Mouse (Mus musculus) intestine, embryonic 16.5 days (tissue): ENCODE results near the gene Dusp6. TPM values are rescaled to one million over a fixed set of nuclear protein-coding genes. Genes with fewer than 3 reads are reported as not detected.

ENCODE experiments used
- ATAC-seq: fragments of 200-750 bp; cut with Nextera tagmentation; 2 replicates; pipeline ENCODE4 v1.8.0; 2017; ENCODE audit warnings: moderate TSS enrichment, moderate library complexity
- H3K27ac ChIP-seq: fragments of 300-500 bp; sonication (generic); 2 replicates; pipeline ENCODE4 v1.5.1; 2014; ENCODE audit warnings: mild to moderate bottlenecking, low read length
- H3K27me3 ChIP-seq: fragments of 300-500 bp; sonication (generic); replicated peaks from 2 replicates; pipeline ENCODE4 v1.6.1; 2014; ENCODE audit warnings: low read length, control low read depth, mixed read lengths; ENCODE audit not compliant: control insufficient read depth, insufficient read depth
- H3K36me3 ChIP-seq: fragments of 300-500 bp; sonication (generic); 2 replicates; pipeline ENCODE4 v1.6.1; 2014; ENCODE audit warnings: low read length, control low read depth; ENCODE audit not compliant: control insufficient read depth, insufficient read depth
- H3K4me1 ChIP-seq: fragments of 300-500 bp; sonication (generic); 2 replicates; pipeline ENCODE4 v1.6.1; 2014; ENCODE audit warnings: low read length, control low read depth, mixed read lengths; ENCODE audit not compliant: control insufficient read depth, insufficient read depth
- H3K4me2 ChIP-seq: fragments of 300-500 bp; sonication (generic); 2 replicates; pipeline ENCODE4 v1.6.1; 2014; ENCODE audit warnings: low read depth, low read length, control low read depth
- H3K4me3 ChIP-seq: fragments of 300-500 bp; sonication (generic); 2 replicates; pipeline ENCODE4 v1.5.1; 2014; ENCODE audit warnings: mild to moderate bottlenecking, low read length
- H3K9ac ChIP-seq: fragments of 300-500 bp; sonication (generic); 2 replicates; pipeline ENCODE4 v1.6.1; 2014; ENCODE audit warnings: low read depth, low read length
- H3K9me3 ChIP-seq: fragments of 300-500 bp; sonication (generic); 2 replicates; pipeline ENCODE4 v1.6.1; 2016; ENCODE audit warnings: low read length, control low read depth; ENCODE audit not compliant: control insufficient read depth
- WGBS: fragments of 180-500 bp; shearing (Covaris S2); extraction: QIAGEN DNeasy Blood & Tissue Kit; methylation state at CpG from one replicate; pipeline ENCODE4 v1.1.7; 2014; 5-methylcytosine and 5-hydroxymethylcytosine counted together
- polyA plus RNA-seq: library from polyadenylated mRNA; unstranded; fragments of >200 nt; fragmentation: Nextera tagmentation; extraction: Ambion mirVana; gene quantifications from 2 replicates; pipeline ENCODE4 v1.2.1, GENCODE M21; 2015

The Dusp6 gene
- polyA plus RNA-seq, 1 experiment from 2014 or later, result 37.2 TPM

GRCm38 (mm10) chr10:99242721-99243120 is 20.3 kb upstream of the Dusp6 start:
- Histone ChIP-seq H3K27me3 (no peaks in the 10 kb centered on the region), H3K4me1 (peaks cover 16% of the 10 kb centered on the region)
- 84% methylated on average over 10 of the region's 10 CpGs for WGBS

GRCm38 (mm10) chr10:99243907-99244489 is 19.0 kb upstream of the Dusp6 start:
- no peaks in the 10 kb centered on the region for H3K27me3 ChIP-seq
- H3K27ac ChIP-seq, result peak overlapping the region; percentile 62
- 48% methylated on average over 5 of the region's 5 CpGs for WGBS
- H3K4me2 ChIP-seq, result no peak overlapping the region
- H3K4me3 ChIP-seq, result no peak overlapping the region
- H3K9me3 ChIP-seq, result no peaks in the 10 kb centered on the region
- H3K4me1 ChIP-seq, result peaks cover 16% of the 10 kb centered on the region
- H3K9ac ChIP-seq, result no peak overlapping the region
- ATAC-seq, result peak; percentile 82
- H3K36me3 ChIP-seq, result no peaks in the 10 kb centered on the region

More at GRCm38 (mm10) chr10:99242721-99243120, 20.3 kb upstream of the Dusp6 start:
- no peak for ATAC-seq
- Histone ChIP-seq H3K9me3 (no peaks in the 10 kb centered on the region), H3K4me3 (no peak overlapping the region), H3K9ac (no peak overlapping the region), H3K4me2 (no peak overlapping the region), H3K36me3 (no peaks in the 10 kb centered on the region), H3K27ac (no peak overlapping the region)

- H3K4me3 ChIP-seq, result no peak overlapping the region
- H3K9me3 ChIP-seq, result no peaks in the 10 kb centered on the region
- no peak overlapping the region for H3K9ac ChIP-seq
- H3K36me3 ChIP-seq, result no peaks in the 10 kb centered on the region
- H3K4me1 ChIP-seq, result peaks cover 16% of the 10 kb centered on the region
- no peaks in the 10 kb centered on the region for H3K27me3 ChIP-seq
- H3K27ac ChIP-seq, result no peak overlapping the region
- peak; percentile 29; the same call in 1 of the 2 replicates for ATAC-seq
- H3K4me2 ChIP-seq, result no peak overlapping the region
- 20% methylated on average over 7 of the region's 7 CpGs for WGBS
Measured at GRCm38 (mm10) chr10:99244655-99245260, 18.3 kb upstream of the Dusp6 start.

GRCm38 (mm10) chr10:99246797-99247508 is 16.1 kb upstream of the Dusp6 start:
- Histone ChIP-seq H3K9me3 (no peaks in the 10 kb centered on the region), H3K9ac (no peak overlapping the region), H3K4me1 (peaks cover 11% of the 10 kb centered on the region), H3K27me3 (no peaks in the 10 kb centered on the region), H3K4me2 (no peak overlapping the region), H3K4me3 (no peak overlapping the region), H3K27ac (no peak overlapping the region), H3K36me3 (no peaks in the 10 kb centered on the region)
- ATAC-seq, result peak; percentile 29; the same call in 1 of the 2 replicates
- 71% methylated on average over 20 of the region's 20 CpGs for WGBS

- no peak overlapping the region for H3K9ac ChIP-seq
- H3K36me3 ChIP-seq, result no peaks in the 10 kb centered on the region
- WGBS, result 77% methylated on average over 11 of the region's 11 CpGs
Measured at GRCm38 (mm10) chr10:99250874-99251281, 12.2 kb upstream of the Dusp6 start.

GRCm38 (mm10) chr10:99253412-99253811 is 9.6 kb upstream of the Dusp6 start:
- no peaks in the 10 kb centered on the region for H3K27me3 ChIP-seq
- H3K36me3 ChIP-seq, result no peaks in the 10 kb centered on the region
- H3K27ac ChIP-seq, result no peak overlapping the region
- no peak overlapping the region for H3K4me2 ChIP-seq
- H3K9me3 ChIP-seq, result no peaks in the 10 kb centered on the region
- H3K4me3 ChIP-seq, result no peak overlapping the region
- 67% methylated on average over 2 of the region's 2 CpGs for WGBS
- peak; percentile 34; the same call in 1 of the 2 replicates for ATAC-seq
- 0 out of 2 replicates have a peak, but pooled peaks cover 2% of the 10 kb centered on the region for H3K4me1 ChIP-seq
- H3K9ac ChIP-seq, result no peak overlapping the region

More at GRCm38 (mm10) chr10:99250874-99251281, 12.2 kb upstream of the Dusp6 start:
- no peak for ATAC-seq
- H3K4me2 ChIP-seq, result no peak overlapping the region
- H3K27me3 ChIP-seq, result no peaks in the 10 kb centered on the region
- H3K4me3 ChIP-seq, result no peak overlapping the region
- H3K27ac ChIP-seq, result no peak overlapping the region
- no peaks in the 10 kb centered on the region for H3K4me1 ChIP-seq
- no peaks in the 10 kb centered on the region for H3K9me3 ChIP-seq

GRCm38 (mm10) chr10:99255830-99256570 is 7.0 kb upstream of the Dusp6 start:
- WGBS, result 72% methylated on average over 10 of the region's 10 CpGs

GRCm38 (mm10) chr10:99257531-99257930 is 5.5 kb upstream of the Dusp6 start:
- no peak overlapping the region for H3K4me3 ChIP-seq
- no peaks in the 10 kb centered on the region for H3K27me3 ChIP-seq
- H3K9ac ChIP-seq, result no peak overlapping the region
- no peak for ATAC-seq
- peaks cover 5% of the 10 kb centered on the region; the same call in 1 of the 2 replicates for H3K4me1 ChIP-seq
- no peaks in the 10 kb centered on the region for H3K36me3 ChIP-seq
- peak overlapping the region; percentile 34; the same call in 1 of the 2 replicates for H3K27ac ChIP-seq
- no peaks in the 10 kb centered on the region for H3K9me3 ChIP-seq
- H3K4me2 ChIP-seq, result no peak overlapping the region
- 61% methylated on average over 5 of the region's 5 CpGs for WGBS

More at GRCm38 (mm10) chr10:99255830-99256570, 7.0 kb upstream of the Dusp6 start:
- Histone ChIP-seq H3K4me3 (no peak overlapping the region), H3K9me3 (no peaks in the 10 kb centered on the region), H3K4me2 (no peak overlapping the region), H3K27me3 (no peaks in the 10 kb centered on the region), H3K9ac (no peak overlapping the region), H3K36me3 (no peaks in the 10 kb centered on the region), H3K4me1 (peaks cover 4% of the 10 kb centered on the region; the same call in 1 of the 2 replicates), H3K27ac (no peak overlapping the region)
- ATAC-seq, result peak; percentile 31

- Histone ChIP-seq H3K4me2 (no peak overlapping the region), H3K27ac (no peak overlapping the region), H3K4me1 (peaks cover 5% of the 10 kb centered on the region; the same call in 1 of the 2 replicates), H3K4me3 (no peak overlapping the region), H3K36me3 (no peaks in the 10 kb centered on the region), H3K9me3 (no peaks in the 10 kb centered on the region), H3K9ac (no peak overlapping the region), H3K27me3 (no peaks in the 10 kb centered on the region)
- WGBS, result 80% methylated on average over 8 of the region's 8 CpGs
- ATAC-seq, result no peak
Measured at GRCm38 (mm10) chr10:99259840-99260239, 3.2 kb upstream of the Dusp6 start.
